Mouse (Mus musculus): ENCODE data around the gene Zfp945. TPM values are rescaled to one million over a fixed set of nuclear protein-coding genes. Genes with fewer than 3 reads are reported as not detected.
A peak's percentile ranks its signal among the peaks of the same experiment; 100 is the strongest.
"Not testable (repeated sequence)": the region's sequence is repeated elsewhere in the genome, so short reads cannot be mapped to it uniquely, and the experiment has no call there.

The Zfp945 gene
- polyA plus RNA-seq (2015; fragmentation: Nextera tagmentation; extraction: Ambion mirVana): 25.4 and 26.7 TPM in 2 replicates

DNA sequence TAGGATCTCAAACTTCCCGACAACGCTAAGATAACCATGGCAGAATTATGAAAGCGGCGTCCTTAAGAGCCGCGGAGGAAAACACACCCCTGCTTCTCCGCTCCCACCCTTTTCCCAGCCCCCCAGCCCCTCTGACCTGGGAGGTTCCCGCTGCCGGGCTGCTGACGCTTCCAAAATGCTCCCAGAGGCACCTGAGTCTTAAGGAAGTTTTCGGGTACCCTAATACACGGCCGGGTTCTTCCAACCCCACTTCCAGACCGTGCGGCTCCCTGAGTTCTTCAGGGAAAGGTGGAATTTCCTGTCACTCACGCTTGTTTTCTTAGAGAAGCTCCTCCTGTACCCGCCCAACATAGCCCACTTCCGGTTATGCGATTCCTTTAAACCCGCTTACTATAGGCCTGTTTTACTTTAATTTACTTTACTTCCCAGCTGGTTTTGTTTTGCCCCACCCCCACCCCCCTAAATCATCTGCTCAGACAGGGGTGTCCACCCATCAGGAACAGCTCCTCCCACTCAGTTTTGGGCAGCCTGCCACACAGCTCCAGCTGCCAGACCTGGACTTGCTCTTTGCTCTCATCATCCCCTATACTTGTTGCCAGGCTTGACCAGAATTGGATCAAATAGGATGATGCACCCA lies at the start of gene Zfp945:
TSS of gene Zfp945 (minus strand) at position 290 of the 637 bp plus-strand sequence.
- no peaks in the 10 kb centered on the region for H3K9me3 ChIP-seq (replicated peaks)
- peak within 1 kb of the TSS; percentile 60 for H3K4me2 ChIP-seq
- H3K4me1 ChIP-seq: peaks cover 12% of the 10 kb centered on the region
- peaks cover 21% of the 10 kb centered on the region for H3K36me3 ChIP-seq (ENCODE audit: poor library complexity, severe bottlenecking)
- no peaks in the 10 kb centered on the region for H3K27me3 ChIP-seq
- peak; percentile 97 for ATAC-seq
- H3K27ac ChIP-seq: peak within 1 kb of the TSS; percentile 54; the same call in 1 of the 2 replicates
- H3K9ac ChIP-seq: peak within 1 kb of the TSS; percentile 78
- H3K4me3 ChIP-seq: peak within 1 kb of the TSS; percentile 74
- WGBS: under 1% methylated on average over 20 of the region's 20 CpGs

DNA sequence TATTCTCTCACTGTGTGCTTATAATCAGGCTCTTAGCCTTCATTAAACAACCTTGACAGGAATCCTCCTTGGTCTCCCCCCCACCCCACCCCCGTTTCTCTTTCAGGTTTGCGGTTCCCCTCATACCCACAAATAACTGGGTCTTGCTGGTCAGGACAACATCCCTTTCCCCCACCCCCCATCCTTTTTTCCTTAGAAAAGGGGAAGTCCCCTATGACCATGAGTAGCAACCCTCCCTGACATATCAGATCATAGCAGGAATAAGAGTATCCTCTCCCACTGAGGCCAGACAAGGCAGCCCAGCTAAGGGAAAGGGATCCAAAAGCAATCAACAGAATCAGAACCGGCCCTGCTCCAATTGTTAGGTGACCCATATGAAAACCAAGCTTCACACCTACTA lies 21.4 kb upstream of the Zfp945 start:
- Histone ChIP-seq H3K4me2 (no peak overlapping the region), H3K9ac (no peak overlapping the region), H3K27ac (no peak overlapping the region), H3K9me3 (replicated peaks) (peaks cover 16% of the 10 kb centered on the region), H3K27me3 (no peaks in the 10 kb centered on the region), H3K4me3 (no peak overlapping the region), H3K4me1 (no peaks in the 10 kb centered on the region), H3K36me3 (ENCODE audit: poor library complexity, severe bottlenecking) (no peaks in the 10 kb centered on the region)
- whole genome bisulfite sequencing: 93% methylated on average over 3 of the region's 3 CpGs
- ATAC-seq: no peak

DNA sequence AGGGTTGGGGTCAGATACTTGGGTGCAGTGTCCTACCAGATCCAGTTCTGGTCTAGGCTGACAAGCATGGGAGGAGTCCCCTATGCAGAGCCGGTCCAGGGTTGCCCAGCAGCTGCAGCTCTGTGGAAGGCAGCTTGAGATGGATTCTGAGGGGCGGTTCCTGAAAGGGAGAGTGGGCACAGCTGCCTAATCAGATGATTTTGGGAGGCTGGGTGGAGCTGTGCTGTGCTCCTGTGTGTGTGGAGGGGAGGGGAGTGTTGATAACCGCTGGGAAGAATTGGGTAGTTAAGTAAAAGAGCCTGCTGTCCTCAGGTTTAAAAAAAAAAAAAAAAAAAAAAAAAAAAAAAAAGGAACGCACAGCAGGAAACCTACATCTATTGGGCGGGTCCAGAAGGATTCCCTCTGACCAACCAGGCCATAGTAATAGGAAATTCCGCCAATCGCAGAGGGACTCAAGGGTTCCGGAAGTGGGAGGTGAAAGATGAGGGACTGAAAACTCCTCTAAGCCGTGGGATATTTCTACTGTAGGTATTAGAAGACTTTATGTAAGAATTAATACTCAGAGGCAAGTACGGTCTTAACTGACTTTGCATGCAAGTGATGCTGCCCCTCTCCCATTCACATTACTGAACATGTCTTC lies 17.2 kb upstream of the Zfp945 start:
- peaks cover 14% of the 10 kb centered on the region for H3K9me3 ChIP-seq (replicated peaks)
- no peak for ATAC-seq
- H3K9ac ChIP-seq: no peak overlapping the region
- no peaks in the 10 kb centered on the region for H3K4me1 ChIP-seq
- no peaks in the 10 kb centered on the region for H3K36me3 ChIP-seq (ENCODE audit: poor library complexity, severe bottlenecking)
- no peaks in the 10 kb centered on the region for H3K27me3 ChIP-seq
- no peak overlapping the region for H3K4me2 ChIP-seq
- H3K27ac ChIP-seq: no peak overlapping the region
- no peak overlapping the region for H3K4me3 ChIP-seq
- WGBS: 69% methylated on average over 9 of the region's 10 CpGs

DNA sequence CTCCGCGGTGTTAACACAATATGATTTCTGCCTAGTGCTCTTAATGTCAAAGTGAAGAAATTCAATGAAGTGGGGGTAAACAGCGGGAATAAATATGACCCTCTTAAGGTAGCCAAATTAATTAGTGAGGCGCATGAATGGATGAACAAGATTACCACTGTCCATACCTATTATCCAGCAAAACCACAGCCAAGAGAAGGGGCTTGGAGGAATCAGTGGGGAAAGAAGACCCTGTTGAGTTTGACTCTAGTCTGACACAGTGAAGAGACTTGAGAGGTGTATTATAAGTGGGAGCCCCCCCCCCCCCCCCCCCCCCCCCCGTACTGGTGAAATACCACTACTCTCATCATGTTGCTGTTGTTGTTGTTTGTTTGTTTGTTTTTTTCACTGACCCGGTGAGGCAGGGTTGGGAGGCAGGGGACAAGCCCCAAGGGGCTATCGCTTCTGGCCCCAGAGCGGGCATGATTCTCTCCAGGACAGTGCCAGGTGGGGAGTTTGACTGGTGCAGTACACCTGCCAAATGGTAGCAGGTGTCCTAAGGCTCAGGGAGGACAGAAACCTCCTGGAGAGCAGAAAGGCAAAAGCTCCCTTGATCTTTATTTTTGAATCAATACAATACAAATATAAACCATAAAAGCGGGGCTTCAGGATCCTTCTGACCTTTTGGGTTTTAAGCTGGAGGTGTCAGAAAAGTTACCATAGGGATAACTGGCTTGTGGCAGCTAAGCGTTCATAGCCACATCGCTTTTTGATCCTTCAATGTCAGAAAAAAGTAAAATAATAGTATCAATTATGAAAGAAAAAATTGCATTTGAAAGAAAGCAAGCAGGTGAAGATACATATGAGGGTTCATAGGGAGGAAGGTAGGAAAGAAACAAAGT lies 10.7 kb upstream of the Zfp945 start:
- no peak for ATAC-seq
- H3K27ac ChIP-seq: no peak overlapping the region

DNA sequence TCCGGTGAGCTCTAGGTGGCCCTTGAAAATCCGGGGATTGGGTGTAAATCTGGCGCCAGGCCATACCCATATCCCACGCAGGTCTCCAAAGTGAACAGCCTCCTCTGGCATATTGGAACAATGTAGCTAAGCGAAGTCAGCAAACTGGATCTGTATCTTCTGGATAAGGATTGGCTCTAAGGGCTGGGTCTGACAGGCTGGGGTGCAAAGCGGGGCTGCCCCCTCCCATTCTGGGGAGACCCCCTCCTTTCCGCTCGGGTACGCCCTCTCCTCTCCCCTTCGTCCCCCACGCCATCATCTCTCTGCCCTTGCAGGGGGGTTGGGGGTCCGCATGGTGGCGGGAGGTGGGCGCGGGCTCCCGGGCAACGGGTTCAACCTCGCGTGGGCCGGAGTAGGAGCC lies 9.4 kb upstream of the Zfp945 start:
- Histone ChIP-seq H3K4me1 (no peaks in the 10 kb centered on the region), H3K27me3 (no peaks in the 10 kb centered on the region), H3K4me3 (no peak overlapping the region), H3K4me2 (no peak overlapping the region), H3K9ac (no peak overlapping the region), H3K36me3 (ENCODE audit: poor library complexity, severe bottlenecking) (no peaks in the 10 kb centered on the region), H3K27ac (no peak overlapping the region), H3K9me3 (replicated peaks) (peaks cover 5% of the 10 kb centered on the region)
- WGBS: 81% methylated on average over 20 of the region's 20 CpGs
- no peak for ATAC-seq

More for the DNA sequence above, 10.7 kb upstream of the Zfp945 start:
- Histone ChIP-seq H3K9ac (no peak overlapping the region), H3K9me3 (replicated peaks) (peaks cover 8% of the 10 kb centered on the region), H3K27me3 (no peaks in the 10 kb centered on the region), H3K4me2 (no peak overlapping the region), H3K4me3 (no peak overlapping the region), H3K4me1 (no peaks in the 10 kb centered on the region), H3K36me3 (ENCODE audit: poor library complexity, severe bottlenecking) (no peaks in the 10 kb centered on the region)
- 94% methylated on average over 10 of the region's 11 CpGs for WGBS

DNA sequence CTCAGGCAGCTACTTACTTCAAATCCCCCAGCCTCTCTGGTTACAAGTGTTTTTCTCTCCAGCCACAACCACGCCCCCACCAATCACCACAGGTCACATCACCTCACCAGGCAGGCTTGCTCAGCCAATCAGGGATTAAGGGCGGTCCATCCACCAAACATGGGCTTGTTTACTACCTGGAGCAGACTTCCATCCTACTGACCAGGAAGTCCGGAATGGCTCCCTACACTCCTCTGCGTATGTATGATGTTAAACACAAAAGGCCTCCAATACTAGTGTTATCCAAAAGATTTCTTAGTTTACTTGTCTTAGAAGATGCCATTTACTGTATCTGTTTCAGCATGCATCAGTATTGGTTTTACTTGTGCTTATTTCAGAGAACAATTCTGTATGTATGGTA lies 8.6 kb upstream of the Zfp945 start:
- not testable (repeated sequence) for H3K4me2 ChIP-seq; H3K9me3 ChIP-seq (replicated peaks); H3K36me3 ChIP-seq (ENCODE audit: poor library complexity, severe bottlenecking); H3K27me3 ChIP-seq; ATAC-seq; H3K4me1 ChIP-seq; H3K27ac ChIP-seq; H3K4me3 ChIP-seq; H3K9ac ChIP-seq
- 88% methylated on average over 4 of the region's 4 CpGs for WGBS

DNA sequence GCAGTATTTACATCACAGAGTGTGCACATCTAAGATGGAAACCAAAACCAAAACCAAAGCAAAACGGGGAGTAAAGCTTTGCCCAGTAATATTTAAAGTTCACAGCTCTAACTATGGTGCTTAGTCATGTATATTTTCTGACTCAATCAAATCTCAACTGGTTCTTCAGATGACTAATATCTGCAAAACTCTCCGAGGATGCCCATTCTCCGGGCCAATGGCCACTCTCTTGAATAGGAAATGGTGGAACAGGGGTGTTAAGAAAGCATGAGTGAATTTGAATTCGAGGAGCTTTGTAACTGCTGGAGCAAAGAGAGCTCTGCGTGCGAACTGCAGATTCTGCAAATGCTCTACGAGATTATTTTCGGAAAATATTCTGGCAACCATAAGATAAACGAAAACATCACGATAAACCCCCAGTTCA lies 501 bp downstream of the Zfp945 start:
- 2% methylated on average over 10 of the region's 10 CpGs for WGBS
- Histone ChIP-seq H3K9me3 (replicated peaks) (no peaks in the 10 kb centered on the region), H3K27ac (peak overlapping the region; percentile 54; the same call in 1 of the 2 replicates), H3K4me3 (peak overlapping the region; percentile 74), H3K36me3 (ENCODE audit: poor library complexity, severe bottlenecking) (peaks cover 25% of the 10 kb centered on the region), H3K4me1 (peaks cover 12% of the 10 kb centered on the region), H3K27me3 (no peaks in the 10 kb centered on the region), H3K4me2 (peak overlapping the region; percentile 60), H3K9ac (peak overlapping the region; percentile 78)
- peak; percentile 65 for ATAC-seq

DNA sequence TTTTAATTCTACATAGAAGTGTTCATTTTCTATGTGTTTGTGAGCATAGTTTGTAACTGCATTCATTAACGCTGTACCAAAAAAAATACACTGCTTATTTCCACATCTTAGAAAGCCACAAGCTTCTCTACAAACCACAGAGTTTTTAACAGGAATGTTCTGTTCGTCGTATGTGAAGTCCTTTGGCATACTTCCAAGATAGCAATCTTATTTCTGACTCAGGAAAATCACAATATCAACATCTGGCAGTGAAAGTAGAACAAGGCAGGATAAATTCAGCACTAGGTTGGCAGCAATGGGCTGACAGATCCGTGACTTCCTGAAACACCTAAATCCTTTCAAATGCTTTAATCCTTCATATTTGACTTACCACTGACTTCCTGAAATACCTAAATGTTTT lies 45.8 kb downstream of the Zfp945 start:
- Histone ChIP-seq H3K27ac (no peak overlapping the region), H3K9me3 (replicated peaks) (0 out of 2 replicates have a peak, but pooled peaks cover 1% of the 10 kb centered on the region), H3K4me2 (no peak overlapping the region), H3K4me3 (no peak overlapping the region), H3K36me3 (ENCODE audit: poor library complexity, severe bottlenecking) (no peaks in the 10 kb centered on the region), H3K4me1 (peaks cover 5% of the 10 kb centered on the region), H3K27me3 (no peaks in the 10 kb centered on the region), H3K9ac (no peak overlapping the region)
- 82% methylated on average over 4 of the region's 4 CpGs for WGBS
- no peak for ATAC-seq

DNA sequence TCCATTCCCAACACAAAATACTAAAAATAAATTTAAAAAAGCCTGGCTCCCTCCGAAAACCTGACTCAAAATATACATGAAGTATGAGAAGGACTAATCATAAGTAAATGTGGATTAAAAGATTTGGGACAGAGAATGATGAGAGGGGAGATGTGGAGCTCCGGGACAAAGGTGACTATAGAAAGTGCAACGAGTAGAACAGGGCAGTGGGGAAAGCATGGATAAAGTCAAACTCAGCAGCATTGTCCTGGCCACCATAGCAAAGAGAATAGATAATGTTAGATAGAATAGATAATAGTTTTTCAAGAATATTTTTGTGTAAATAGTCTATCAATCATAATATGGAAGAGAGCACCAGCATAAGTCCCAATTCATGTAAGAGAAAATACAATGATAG lies 48.7 kb downstream of the Zfp945 start:
- Histone ChIP-seq H3K9me3 (replicated peaks) (no peaks in the 10 kb centered on the region), H3K4me3 (peak overlapping the region; percentile 69), H3K27me3 (no peaks in the 10 kb centered on the region), H3K9ac (peak overlapping the region; percentile 86), H3K4me1 (peaks cover 7% of the 10 kb centered on the region), H3K27ac (peak overlapping the region; percentile 96), H3K4me2 (peak overlapping the region; percentile 51), H3K36me3 (ENCODE audit: poor library complexity, severe bottlenecking) (peaks cover 14% of the 10 kb centered on the region)
- ATAC-seq: no peak
- WGBS: 66% methylated on average over 3 of the region's 3 CpGs

DNA sequence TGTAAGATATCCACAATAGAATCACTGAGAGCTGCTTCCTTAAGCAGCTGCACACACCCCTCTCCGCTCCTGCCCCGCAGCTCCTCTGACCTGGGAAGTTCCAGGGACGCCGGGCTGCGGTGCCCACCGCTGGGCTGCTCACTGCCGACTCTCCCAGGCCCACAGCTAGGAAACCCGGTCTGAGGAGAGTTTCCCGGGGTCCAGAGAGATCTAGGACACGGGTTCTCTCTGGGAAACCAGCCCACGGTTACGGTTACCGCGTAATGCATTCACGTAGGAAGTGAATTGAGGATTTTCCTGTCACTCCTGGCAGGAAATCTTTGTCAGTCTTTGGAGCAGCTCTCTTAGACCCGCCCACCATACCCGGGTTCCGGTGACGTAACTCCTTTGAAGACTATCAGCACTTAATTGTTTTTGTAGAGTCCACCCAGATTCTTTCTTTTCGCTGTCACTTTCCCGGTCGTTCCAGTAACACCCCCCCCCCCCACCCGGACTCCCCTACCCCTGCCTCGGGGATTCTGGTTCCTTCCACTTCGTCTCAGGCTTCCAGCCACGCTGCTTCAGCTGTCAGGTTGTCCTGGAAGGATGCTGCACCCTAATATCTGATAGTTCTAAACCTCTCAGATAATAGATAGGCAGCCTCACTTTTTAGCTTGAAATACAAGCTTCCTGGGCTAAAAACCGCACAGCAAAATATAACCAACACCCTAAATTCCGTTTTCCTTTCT lies 49.3 kb downstream of the Zfp945 start:
- Histone ChIP-seq H3K9ac (peak overlapping the region; percentile 86), H3K4me3 (peak overlapping the region; percentile 69), H3K36me3 (ENCODE audit: poor library complexity, severe bottlenecking) (peaks cover 14% of the 10 kb centered on the region), H3K27me3 (no peaks in the 10 kb centered on the region), H3K4me2 (peak overlapping the region; percentile 51), H3K27ac (peak overlapping the region; percentile 96), H3K4me1 (peaks cover 7% of the 10 kb centered on the region), H3K9me3 (replicated peaks) (no peaks in the 10 kb centered on the region)
- ATAC-seq: peak; percentile 98
- WGBS: 1% methylated on average over 28 of the region's 28 CpGs

DNA sequence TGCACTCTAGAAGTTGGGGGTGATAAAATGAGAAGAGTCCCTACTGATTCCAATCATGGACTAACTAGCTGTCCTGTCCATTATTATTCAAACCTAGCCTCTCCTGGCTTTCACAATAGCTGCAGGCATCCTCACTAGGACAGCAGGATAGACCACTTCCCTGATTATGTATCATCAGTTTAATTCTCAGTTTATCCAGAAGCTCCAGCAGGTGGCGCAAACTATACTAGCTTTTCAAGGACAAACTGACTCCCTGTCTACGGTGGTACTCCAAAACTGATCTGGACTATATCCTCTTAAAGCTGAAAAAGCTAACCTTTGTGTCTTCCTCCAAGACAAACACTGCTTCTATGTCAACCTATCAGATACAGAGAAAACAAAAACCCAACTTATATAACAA lies 67.2 kb downstream of the Zfp945 start:
- 75% methylated on average over 2 of the region's 2 CpGs for WGBS
- Histone ChIP-seq H3K9ac (no peak overlapping the region), H3K27ac (no peak overlapping the region), H3K36me3 (ENCODE audit: poor library complexity, severe bottlenecking) (peaks cover 48% of the 10 kb centered on the region), H3K27me3 (no peaks in the 10 kb centered on the region), H3K9me3 (replicated peaks) (peaks cover 47% of the 10 kb centered on the region), H3K4me3 (no peak overlapping the region), H3K4me1 (no peaks in the 10 kb centered on the region), H3K4me2 (no peak overlapping the region)
- no peak for ATAC-seq

All from forebrain, embryonic 13.5 days (tissue).